Mouse (Mus musculus): ENCODE measurements around the gene Rfesd. TPM values are rescaled to one million over a fixed set of nuclear protein-coding genes. Genes with fewer than 3 reads are reported as not detected.

The Rfesd gene
- polyA plus RNA-seq, 1 experiment from 2014 or later, result 19.9 TPM

- Histone ChIP-seq H3K27me3 (replicated peaks) (no peaks in the 10 kb centered on the region), H3K9ac (replicated peaks) (no peak overlapping the region), H3K36me3 (no peaks in the 10 kb centered on the region), H3K27ac (replicated peaks) (no peak overlapping the region), H3K9me3 (replicated peaks) (no peaks in the 10 kb centered on the region), H3K4me3 (replicated peaks) (no peak overlapping the region), H3K4me2 (no peak overlapping the region), H3K4me1 (no peaks in the 10 kb centered on the region)
- ATAC-seq (ENCODE audit: low FRiP score), result no peak
These were observed 26.5 kb upstream of the Rfesd start for GRCm38 (mm10) chr13:76044971-76045370.

DNA sequence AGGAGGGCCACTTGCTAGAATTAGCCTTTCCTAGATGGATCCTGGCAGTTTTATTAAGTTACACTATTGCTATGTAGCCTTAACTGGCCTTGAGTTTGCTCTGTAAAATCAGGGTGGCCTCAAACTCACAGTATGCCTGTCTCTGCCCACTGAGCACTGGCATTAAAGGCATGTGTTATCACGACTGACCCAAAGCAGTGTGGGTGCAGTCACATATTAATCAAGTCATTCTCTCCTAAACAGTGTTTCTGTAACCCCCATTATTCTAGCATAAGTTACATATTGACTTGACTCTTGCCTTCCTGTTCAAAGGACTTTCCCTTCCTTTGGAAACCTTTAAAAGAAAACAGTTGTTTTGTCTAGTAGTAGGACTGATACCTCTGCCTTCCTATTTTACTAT lies 23.9 kb upstream of the Rfesd start:
- H3K27me3 ChIP-seq (replicated peaks), result no peaks in the 10 kb centered on the region
- 74% methylated on average over 1 of the region's 1 CpGs for WGBS
- no peak overlapping the region for H3K9ac ChIP-seq (replicated peaks)
- no peaks in the 10 kb centered on the region for H3K36me3 ChIP-seq
- no peaks in the 10 kb centered on the region for H3K9me3 ChIP-seq (replicated peaks)
- no peak overlapping the region for H3K4me3 ChIP-seq (replicated peaks)
- H3K27ac ChIP-seq (replicated peaks), result no peak overlapping the region
- H3K4me2 ChIP-seq, result no peak overlapping the region
- no peak for ATAC-seq (ENCODE audit: low FRiP score)
- H3K4me1 ChIP-seq, result no peaks in the 10 kb centered on the region

- H3K4me1 ChIP-seq, result no peaks in the 10 kb centered on the region
- WGBS, result 75% methylated on average over 3 of the region's 3 CpGs
- no peak overlapping the region for H3K9ac ChIP-seq (replicated peaks)
- no peak overlapping the region for H3K4me3 ChIP-seq (replicated peaks)
- 0 out of 2 replicates have a peak, but pooled peaks cover 4% of the 10 kb centered on the region for H3K27me3 ChIP-seq (replicated peaks)
- no peaks in the 10 kb centered on the region for H3K9me3 ChIP-seq (replicated peaks)
- no peak overlapping the region for H3K4me2 ChIP-seq
- ATAC-seq (ENCODE audit: low FRiP score), result no peak
- no peak overlapping the region for H3K27ac ChIP-seq (replicated peaks)
- H3K36me3 ChIP-seq, result no peaks in the 10 kb centered on the region
These were observed 6.1 kb upstream of the Rfesd start for GRCm38 (mm10) chr13:76024588-76024987.

DNA sequence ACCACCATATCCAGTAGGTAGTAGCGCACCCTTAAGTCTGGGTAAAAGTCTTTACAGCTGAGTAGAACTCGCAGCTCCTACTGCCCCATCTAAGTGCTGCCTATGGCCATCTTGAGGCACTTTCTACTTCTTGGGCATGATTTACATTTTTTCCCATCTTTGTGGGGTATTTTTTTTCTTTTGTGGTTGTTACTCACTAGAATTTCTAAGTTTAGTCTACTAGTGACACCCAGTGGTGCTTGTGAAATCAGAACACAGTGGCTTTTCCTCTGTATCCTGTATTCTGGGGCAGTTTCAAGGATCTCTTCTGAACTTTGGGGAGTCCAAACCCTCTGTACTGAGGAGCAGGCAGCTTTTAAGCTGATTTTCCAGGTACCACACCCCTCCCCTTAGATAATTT lies 3.3 kb upstream of the Rfesd start:
- H3K9me3 ChIP-seq (replicated peaks), result no peaks in the 10 kb centered on the region
- no peak overlapping the region for H3K4me3 ChIP-seq (replicated peaks)
- peaks cover 11% of the 10 kb centered on the region for H3K4me1 ChIP-seq
- no peaks in the 10 kb centered on the region for H3K36me3 ChIP-seq
- no peak overlapping the region for H3K27ac ChIP-seq (replicated peaks)
- H3K27me3 ChIP-seq (replicated peaks), result 0 out of 2 replicates have a peak, but pooled peaks cover 4% of the 10 kb centered on the region
- WGBS, result 94% methylated on average over 2 of the region's 2 CpGs
- ATAC-seq (ENCODE audit: low FRiP score), result no peak
- H3K4me2 ChIP-seq, result no peak overlapping the region
- H3K9ac ChIP-seq (replicated peaks), result no peak overlapping the region

- 42% methylated on average over 5 of the region's 5 CpGs for WGBS
- Histone ChIP-seq H3K27ac (replicated peaks) (no peak overlapping the region), H3K9ac (replicated peaks) (no peak overlapping the region), H3K9me3 (replicated peaks) (no peaks in the 10 kb centered on the region), H3K4me1 (peaks cover 13% of the 10 kb centered on the region), H3K4me3 (replicated peaks) (peak overlapping the region; percentile 74), H3K4me2 (peak overlapping the region; percentile 69), H3K27me3 (replicated peaks) (0 out of 2 replicates have a peak, but pooled peaks cover 4% of the 10 kb centered on the region), H3K36me3 (no peaks in the 10 kb centered on the region)
- peak; percentile 46 for ATAC-seq (ENCODE audit: low FRiP score)
These were observed 403 bp upstream of the Rfesd start for GRCm38 (mm10) chr13:76018844-76019400.

GRCm38 (mm10) chr13:76017465-76017864 lies 1.1 kb downstream of the Rfesd start:
- Histone ChIP-seq H3K36me3 (no peaks in the 10 kb centered on the region), H3K4me3 (replicated peaks) (peak overlapping the region; percentile 74), H3K27me3 (replicated peaks) (no peaks in the 10 kb centered on the region), H3K4me1 (peaks cover 13% of the 10 kb centered on the region), H3K27ac (replicated peaks) (peak overlapping the region; percentile 97), H3K9me3 (replicated peaks) (no peaks in the 10 kb centered on the region), H3K4me2 (peak overlapping the region; percentile 69), H3K9ac (replicated peaks) (peak overlapping the region; percentile 85; the same call in 1 of the 2 replicates)
- 65% methylated on average over 4 of the region's 4 CpGs for WGBS
- ATAC-seq (ENCODE audit: low FRiP score), result no peak

GRCm38 (mm10) chr13:76014511-76014910 lies 4.0 kb downstream of the Rfesd start:
- Histone ChIP-seq H3K4me1 (peaks cover 13% of the 10 kb centered on the region), H3K4me3 (replicated peaks) (no peak overlapping the region), H3K27me3 (replicated peaks) (no peaks in the 10 kb centered on the region), H3K36me3 (no peaks in the 10 kb centered on the region), H3K27ac (replicated peaks) (no peak overlapping the region), H3K4me2 (no peak overlapping the region), H3K9me3 (replicated peaks) (no peaks in the 10 kb centered on the region), H3K9ac (replicated peaks) (no peak overlapping the region)
- 91% methylated on average over 2 of the region's 2 CpGs for WGBS
- ATAC-seq (ENCODE audit: low FRiP score), result no peak

GRCm38 (mm10) chr13:76003272-76003671 lies 15.2 kb downstream of the Rfesd start:
- H3K4me2 ChIP-seq, result no peak overlapping the region
- 89% methylated on average over 3 of the region's 3 CpGs for WGBS
- peaks cover 8% of the 10 kb centered on the region for H3K36me3 ChIP-seq
- H3K4me3 ChIP-seq (replicated peaks), result no peak overlapping the region
- no peaks in the 10 kb centered on the region for H3K9me3 ChIP-seq (replicated peaks)
- no peak overlapping the region for H3K27ac ChIP-seq (replicated peaks)
- H3K4me1 ChIP-seq, result no peaks in the 10 kb centered on the region
- no peak overlapping the region for H3K9ac ChIP-seq (replicated peaks)
- ATAC-seq (ENCODE audit: low FRiP score), result no peak
- no peaks in the 10 kb centered on the region for H3K27me3 ChIP-seq (replicated peaks)

DNA sequence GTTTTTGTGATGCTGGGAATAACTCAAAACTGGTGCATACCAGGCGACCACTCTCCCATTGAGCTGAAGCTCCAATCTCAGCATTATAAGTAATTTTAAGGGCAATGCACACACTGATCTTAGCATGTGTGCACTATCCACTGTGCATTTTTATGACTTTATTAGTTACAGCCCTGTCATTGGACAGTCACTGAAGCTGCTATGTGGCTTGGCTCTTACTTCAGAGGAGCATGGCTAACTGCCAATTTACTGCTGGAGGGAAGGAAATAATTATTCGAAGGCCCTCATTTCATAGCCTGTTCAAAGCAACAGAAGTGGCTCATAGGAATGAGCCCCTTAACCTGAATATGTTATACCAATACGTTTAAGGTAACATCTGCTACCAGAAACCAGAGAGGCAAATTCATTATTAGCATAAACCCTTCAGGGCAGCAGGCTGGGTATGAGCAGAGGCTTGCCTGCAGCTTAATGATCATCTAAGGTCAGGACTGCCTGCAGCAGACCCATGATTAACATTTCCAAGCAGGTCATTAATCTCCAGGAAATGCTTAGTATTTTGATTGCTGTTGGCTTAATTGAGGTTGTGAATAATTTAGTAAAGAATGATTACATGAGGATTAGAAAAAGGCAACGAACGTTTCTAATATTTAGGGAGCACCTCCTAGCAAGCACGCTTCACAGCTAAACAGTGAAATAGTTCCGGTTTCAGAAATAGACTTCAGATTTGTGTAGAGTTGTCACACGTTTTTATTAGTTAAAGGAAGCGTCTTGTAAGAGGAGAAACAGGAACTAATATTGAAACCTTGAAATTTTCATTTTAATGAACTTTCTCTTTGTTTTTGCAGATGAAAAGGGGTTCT lies 26.1 kb downstream of the Rfesd start:
- 21% methylated on average over 9 of the region's 9 CpGs for WGBS
- Histone ChIP-seq H3K36me3 (no peaks in the 10 kb centered on the region), H3K9me3 (replicated peaks) (0 out of 2 replicates have a peak, but pooled peaks cover 4% of the 10 kb centered on the region), H3K4me1 (peaks cover 6% of the 10 kb centered on the region), H3K27me3 (replicated peaks) (no peaks in the 10 kb centered on the region), H3K4me3 (replicated peaks) (no peak overlapping the region), H3K9ac (replicated peaks) (no peak overlapping the region), H3K27ac (replicated peaks) (peak overlapping the region; percentile 46; the same call in 1 of the 2 replicates), H3K4me2 (no peak overlapping the region)
- ATAC-seq (ENCODE audit: low FRiP score), result peak; percentile 89

DNA sequence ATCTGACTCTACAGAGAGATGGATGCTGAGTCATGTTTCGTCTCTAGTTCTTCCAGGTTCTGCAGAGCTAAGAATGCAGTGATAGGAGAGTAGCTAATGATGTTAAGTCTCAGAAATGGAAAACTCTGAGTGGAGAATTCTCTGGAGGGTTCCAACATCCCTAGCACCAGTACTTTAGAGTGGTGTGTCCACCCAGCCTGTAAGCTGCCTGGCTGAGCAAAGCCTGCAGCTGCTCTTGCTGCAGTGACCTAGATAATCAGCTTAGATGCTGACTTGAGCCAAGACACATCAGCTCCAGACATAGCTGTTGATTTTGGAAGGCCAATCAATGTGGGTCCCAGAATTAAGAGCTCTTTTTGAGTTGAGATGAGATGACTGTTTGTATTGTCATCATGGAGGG lies 30.4 kb downstream of the Rfesd start:
- no peaks in the 10 kb centered on the region for H3K9me3 ChIP-seq (replicated peaks)
- no peak overlapping the region for H3K9ac ChIP-seq (replicated peaks)
- H3K36me3 ChIP-seq, result no peaks in the 10 kb centered on the region
- peaks cover 6% of the 10 kb centered on the region for H3K4me1 ChIP-seq
- H3K4me2 ChIP-seq, result no peak overlapping the region
- no peak overlapping the region for H3K27ac ChIP-seq (replicated peaks)
- no peak overlapping the region for H3K4me3 ChIP-seq (replicated peaks)
- WGBS, result 86% methylated on average over 1 of the region's 1 CpGs
- ATAC-seq (ENCODE audit: low FRiP score), result no peak
- H3K27me3 ChIP-seq (replicated peaks), result no peaks in the 10 kb centered on the region

- Histone ChIP-seq H3K9me3 (replicated peaks) (no peaks in the 10 kb centered on the region), H3K9ac (replicated peaks) (no peak overlapping the region), H3K4me3 (replicated peaks) (no peak overlapping the region), H3K27ac (replicated peaks) (no peak overlapping the region), H3K36me3 (no peaks in the 10 kb centered on the region), H3K4me2 (no peak overlapping the region), H3K4me1 (no peaks in the 10 kb centered on the region), H3K27me3 (replicated peaks) (no peaks in the 10 kb centered on the region)
- ATAC-seq (ENCODE audit: low FRiP score), result no peak
These were observed 36.6 kb downstream of the Rfesd start for GRCm38 (mm10) chr13:75981901-75982300.

- H3K4me1 ChIP-seq, result no peaks in the 10 kb centered on the region
- WGBS, result 94% methylated on average over 2 of the region's 2 CpGs
These were observed 41.9 kb downstream of the Rfesd start for GRCm38 (mm10) chr13:75976649-75977048.

More at GRCm38 (mm10) chr13:75976649-75977048, 41.9 kb downstream of the Rfesd start:
- no peak for ATAC-seq (ENCODE audit: low FRiP score)
- Histone ChIP-seq H3K36me3 (no peaks in the 10 kb centered on the region), H3K27me3 (replicated peaks) (no peaks in the 10 kb centered on the region), H3K4me2 (no peak overlapping the region), H3K9ac (replicated peaks) (no peak overlapping the region), H3K27ac (replicated peaks) (no peak overlapping the region), H3K9me3 (replicated peaks) (no peaks in the 10 kb centered on the region), H3K4me3 (replicated peaks) (no peak overlapping the region)

All from neural tube, embryonic 15.5 days (tissue).